Mouse (Mus musculus) myocyte (in vitro differentiated cells): ENCODE results near the gene Zdhhc13. TPM values are rescaled to one million over a fixed set of nuclear protein-coding genes. Genes with fewer than 3 reads are reported as not detected.

Experiments
- H3K27me3 ChIP-seq: one replicate; pipeline ENCODE4 v1.6.1; 2011; ENCODE audit not compliant: control insufficient read depth, insufficient read depth, insufficient read length
- H3K36me3 ChIP-seq: one replicate; pipeline ENCODE4 v1.6.1; 2011; ENCODE audit not compliant: control insufficient read depth, insufficient read depth
- H3K4me2 ChIP-seq: one replicate; pipeline ENCODE4 v1.6.1; 2011; ENCODE audit warnings: low read depth, control low read depth
- H3K4me3 ChIP-seq: one replicate; pipeline ENCODE4 v1.5.1; 2011; ENCODE audit warnings: mild to moderate bottlenecking, control low read depth, moderate library complexity
- H3K79me2 ChIP-seq: one replicate; pipeline ENCODE4 v1.6.1; 2011; ENCODE audit not compliant: control insufficient read depth, insufficient read depth
- H3ac ChIP-seq: one replicate; pipeline ENCODE4 v1.6.1; 2011; ENCODE audit not compliant: control insufficient read depth, insufficient read length
- CEBPB ChIP-seq: IDR thresholded peaks from 2 replicates; pipeline ENCODE4 v1.6.1; 2011; ENCODE audit warnings: mild to moderate bottlenecking, moderate library complexity; ENCODE audit not compliant: poor library complexity, insufficient read depth, severe bottlenecking
- E2F4 ChIP-seq: IDR thresholded peaks from one replicate; pipeline ENCODE4 v1.6.1; 2011; ENCODE audit warnings: mild to moderate bottlenecking, control low read depth, moderate library complexity; ENCODE audit not compliant: insufficient read depth
- MAX ChIP-seq: IDR thresholded peaks from one replicate; pipeline ENCODE4 v1.6.1; 2011; ENCODE audit warnings: low read depth, mild to moderate bottlenecking, control low read depth
- MYOD1 ChIP-seq, 3 experiments: IDR thresholded peaks; one replicate each; pipeline ENCODE4 v1.6.1; 2011; ENCODE audit warnings: control low read depth in 2 of 3, low read depth in 2 of 3, mild to moderate bottlenecking in 2 of 3, moderate library complexity in 1 of 3; ENCODE audit not compliant: insufficient read length in 2 of 3, control insufficient read depth in 1 of 3
- MYOG ChIP-seq, 3 experiments: IDR thresholded peaks; one replicate each; pipeline ENCODE4 v1.6.1; 2011; ENCODE audit warnings: control low read depth in 2 of 3, low read depth in 2 of 3, mild to moderate bottlenecking in 2 of 3; ENCODE audit not compliant: insufficient read length in 2 of 3, control insufficient read depth in 1 of 3, insufficient read depth in 1 of 3
- POLR2A ChIP-seq: IDR thresholded peaks from one replicate; pipeline ENCODE4 v1.6.1; 2011; ENCODE audit warnings: low read depth, mild to moderate bottlenecking, control low read depth, moderate library complexity; ENCODE audit not compliant: insufficient read length
- POLR2AphosphoS2 ChIP-seq: IDR thresholded peaks from one replicate; pipeline ENCODE4 v1.6.1; 2011; ENCODE audit warnings: low read depth, control low read depth; ENCODE audit not compliant: insufficient read length
- REST ChIP-seq: IDR thresholded peaks from one replicate; pipeline ENCODE4 v1.6.1; 2011; ENCODE audit warnings: mild to moderate bottlenecking, control low read depth, moderate library complexity; ENCODE audit not compliant: insufficient read depth, insufficient read length
- SRF ChIP-seq: IDR thresholded peaks from one replicate; pipeline ENCODE4 v1.6.1; 2011; ENCODE audit warnings: low read depth; ENCODE audit not compliant: control insufficient read depth, insufficient read length
- TCF12 ChIP-seq: IDR thresholded peaks from one replicate; pipeline ENCODE4 v1.6.1; 2011; ENCODE audit warnings: mild to moderate bottlenecking, control low read depth; ENCODE audit not compliant: poor library complexity, insufficient read depth, severe bottlenecking
- TCF3 ChIP-seq: IDR thresholded peaks from one replicate; pipeline ENCODE4 v1.6.1; 2011; ENCODE audit warnings: low read depth, control low read depth; ENCODE audit not compliant: insufficient read length
- USF1 ChIP-seq: IDR thresholded peaks from one replicate; pipeline ENCODE4 v1.6.1; 2011; ENCODE audit warnings: low read depth, mild to moderate bottlenecking, control low read depth, moderate library complexity
- polyA plus RNA-seq: library from polyadenylated mRNA; unstranded; fragments of >200 nt; fragmentation: generic; extraction: Trizol; gene quantifications from one replicate; pipeline ENCODE4 v1.2.1, GENCODE M21; 2012; ENCODE audit warnings: missing spikeins

Zdhhc13 gene
- polyA plus RNA-seq, 1 experiment, result 9.9 TPM

GRCm38 (mm10) chr7:48782432-48782831 lies 6.4 kb upstream of the Zdhhc13 start:
- no peak overlapping the region for H3ac ChIP-seq
- no peaks in the 10 kb centered on the region for H3K27me3 ChIP-seq
- no peaks in the 10 kb centered on the region for H3K79me2 ChIP-seq
- H3K4me3 ChIP-seq, result no peak overlapping the region
- H3K4me2 ChIP-seq, result no peak overlapping the region
- TF ChIP-seq TCF12 (no peak), E2F4 (no peak), POLR2AphosphoS2 (no peak)
- H3K36me3 ChIP-seq, result no peaks in the 10 kb centered on the region

- no peaks in the 10 kb centered on the region for H3K27me3 ChIP-seq
- H3K79me2 ChIP-seq, result peaks cover 9% of the 10 kb centered on the region
- no peak overlapping the region for H3ac ChIP-seq
- no peaks in the 10 kb centered on the region for H3K36me3 ChIP-seq
- TF ChIP-seq MAX (no peak), SRF (no peak), USF1 (no peak), TCF3 (no peak), POLR2A (no peak), POLR2AphosphoS2 (no peak), E2F4 (no peak), CEBPB (no peak), MYOG (IDR thresholded peaks at IDR 0.05; ENCODE audit: control insufficient read depth in 1 of 3, insufficient read depth in 1 of 3, insufficient read length in 2 of 3, low read depth in 2 of 3) (no peak), MYOD1 (IDR thresholded peaks at IDR 0.05; ENCODE audit: control insufficient read depth in 1 of 3, insufficient read length in 2 of 3, low read depth in 2 of 3) (no peak), REST (no peak), TCF12 (no peak)
- no peak overlapping the region for H3K4me2 ChIP-seq
- H3K4me3 ChIP-seq, result no peak overlapping the region
Measured at GRCm38 (mm10) chr7:48784773-48785523, 3.9 kb upstream of the Zdhhc13 start.

GRCm38 (mm10) chr7:48788348-48788747 lies 455 bp upstream of the Zdhhc13 start:
- H3K4me2 ChIP-seq, result peak overlapping the region; percentile 58
- H3K27me3 ChIP-seq, result no peaks in the 10 kb centered on the region
- peak overlapping the region; percentile 39 for H3K4me3 ChIP-seq

GRCm38 (mm10) chr7:48790117-48790516 lies 1.3 kb downstream of the Zdhhc13 start:
- peak overlapping the region; percentile 88 for H3K4me2 ChIP-seq
- peak overlapping the region; percentile 39 for H3K4me3 ChIP-seq
- H3K27me3 ChIP-seq, result no peaks in the 10 kb centered on the region
- H3ac ChIP-seq, result no peak overlapping the region
- H3K36me3 ChIP-seq, result no peaks in the 10 kb centered on the region
- TF ChIP-seq REST (no peak), MYOG (IDR thresholded peaks at IDR 0.05; ENCODE audit: control insufficient read depth in 1 of 3, insufficient read depth in 1 of 3, insufficient read length in 2 of 3, low read depth in 2 of 3) (no peak), SRF (no peak), E2F4 (no peak), POLR2AphosphoS2 (no peak), TCF3 (no peak), TCF12 (no peak), MAX (no peak), POLR2A (no peak), MYOD1 (IDR thresholded peaks at IDR 0.05; ENCODE audit: control insufficient read depth in 1 of 3, insufficient read length in 2 of 3, low read depth in 2 of 3) (no peak), USF1 (no peak), CEBPB (no peak)
- H3K79me2 ChIP-seq, result peaks cover 40% of the 10 kb centered on the region

More at GRCm38 (mm10) chr7:48788348-48788747, 455 bp upstream of the Zdhhc13 start:
- Histone ChIP-seq H3ac (peak overlapping the region; percentile 48), H3K36me3 (no peaks in the 10 kb centered on the region), H3K79me2 (peaks cover 36% of the 10 kb centered on the region)
- no peak for TF ChIP-seq SRF

- Histone ChIP-seq H3K4me3 (no peak overlapping the region), H3K4me2 (no peak overlapping the region), H3ac (no peak overlapping the region), H3K36me3 (peaks cover 5% of the 10 kb centered on the region), H3K27me3 (no peaks in the 10 kb centered on the region), H3K79me2 (peaks cover 40% of the 10 kb centered on the region)
- TF ChIP-seq E2F4, result no peak
- no peak for TF ChIP-seq TCF12
- TF ChIP-seq REST, result no peak
- TF ChIP-seq MAX, result no peak
- no peak for TF ChIP-seq CEBPB
- TF ChIP-seq MYOG (IDR thresholded peaks at IDR 0.05; ENCODE audit: control insufficient read depth in 1 of 3, insufficient read depth in 1 of 3, insufficient read length in 2 of 3, low read depth in 2 of 3), result no peak
- TF ChIP-seq POLR2AphosphoS2, result no peak
- no peak for TF ChIP-seq TCF3
- TF ChIP-seq SRF, result no peak
- TF ChIP-seq MYOD1 (IDR thresholded peaks at IDR 0.05; ENCODE audit: control insufficient read depth in 1 of 3, insufficient read length in 2 of 3, low read depth in 2 of 3), result no peak
- no peak for TF ChIP-seq POLR2A
- TF ChIP-seq USF1, result no peak
Measured at GRCm38 (mm10) chr7:48791412-48791811, 2.6 kb downstream of the Zdhhc13 start.
